Mouse (Mus musculus) activated CD4-positive, CD25-positive, alpha-beta regulatory T cell, adult 4 months (primary cell): ENCODE data around the gene Pacsin2. TPM values are rescaled to one million over a fixed set of nuclear protein-coding genes. Genes with fewer than 3 reads are reported as not detected.

Experiments
- ATAC-seq: one replicate; pipeline ENCODE4 v1.8.0; 2017
- polyA plus RNA-seq, 2 experiments: library from polyadenylated mRNA; unstranded; fragments of 100-300 nt; shearing (Covaris generic); gene quantifications; one replicate each; pipeline ENCODE4 v1.2.1; 2017

Pacsin2 gene
- polyA plus RNA-seq, 2 experiments from 2014 or later = 21.2 to 24.9 TPM

DNA sequence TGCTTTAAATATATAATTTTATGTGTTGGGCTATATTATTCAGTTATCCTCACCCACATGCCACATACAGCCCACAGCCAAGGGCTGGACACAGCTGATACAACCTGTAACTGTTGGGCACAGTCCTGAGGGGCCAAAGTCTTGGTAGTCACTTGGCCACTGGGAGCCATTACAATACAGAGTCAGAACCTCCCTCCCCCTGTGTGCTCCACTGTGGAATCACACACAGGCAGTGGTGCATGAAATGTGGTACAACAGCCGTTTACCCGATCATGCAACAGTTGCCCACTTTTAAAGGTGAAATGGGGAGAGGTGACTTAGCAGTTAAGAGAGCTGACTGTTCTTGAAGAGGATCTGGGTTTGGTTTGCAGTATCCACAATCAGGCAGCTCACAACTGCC, 14.4 kb downstream of the Pacsin2 start:
- ATAC-seq = no peak

DNA sequence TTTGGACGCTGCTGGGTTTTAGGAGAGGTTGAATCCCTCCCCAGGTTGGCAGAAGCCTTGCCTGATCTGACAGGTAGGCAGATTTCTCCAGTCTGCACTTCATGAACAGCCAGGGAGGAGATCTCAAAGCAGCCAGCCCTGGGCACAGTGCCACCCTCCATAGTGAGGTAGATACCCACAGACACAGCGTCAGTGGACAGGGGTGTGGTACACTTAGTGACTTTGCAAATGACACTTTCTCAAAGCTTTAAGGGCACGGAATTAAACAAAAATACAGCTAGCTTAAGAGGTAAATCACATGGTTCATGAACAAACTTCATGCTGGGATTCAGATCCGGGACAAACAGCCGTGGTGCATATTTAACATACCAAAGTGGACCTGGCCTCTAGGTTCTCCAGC, 15.8 kb downstream of the Pacsin2 start:
- no peak for ATAC-seq

GRCm38 (mm10) chr15:83447791-83448544, 16.4 kb downstream of the Pacsin2 start:
- ATAC-seq = no peak

- no peak for ATAC-seq
Observed at GRCm38 (mm10) chr15:83445908-83446307, 18.5 kb downstream of the Pacsin2 start.

- ATAC-seq = no peak
Observed at GRCm38 (mm10) chr15:83445383-83445782, 19.0 kb downstream of the Pacsin2 start.

GRCm38 (mm10) chr15:83444425-83444824, 20.0 kb downstream of the Pacsin2 start:
- no peak for ATAC-seq

DNA sequence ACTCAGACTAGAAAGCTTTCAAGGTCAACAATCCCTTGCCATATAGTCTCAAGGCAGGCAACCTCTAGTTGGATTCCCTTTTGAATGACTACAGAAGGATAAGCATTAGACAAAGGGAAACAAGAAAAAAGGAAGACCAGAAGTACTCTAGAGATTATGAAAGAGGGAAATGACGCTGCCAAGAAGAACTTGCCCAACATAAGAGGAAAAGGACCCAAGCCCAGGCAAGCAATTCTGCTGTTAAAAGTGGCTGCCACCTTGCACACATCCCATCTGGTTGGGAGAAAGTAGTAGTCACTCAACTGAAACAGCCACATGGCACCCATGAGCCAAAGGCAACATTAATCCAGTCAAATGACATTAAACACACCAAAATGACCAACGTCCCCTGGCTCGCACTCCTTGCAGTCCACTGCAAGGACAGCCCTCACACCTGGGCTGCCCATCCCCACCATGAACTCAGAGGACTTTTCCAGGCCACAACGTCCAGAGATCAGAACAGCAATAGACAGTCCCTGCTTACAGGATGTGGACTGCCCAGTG, 21.8 kb downstream of the Pacsin2 start:
- ATAC-seq = no peak

- ATAC-seq = no peak
Observed at GRCm38 (mm10) chr15:83440726-83441125, 23.7 kb downstream of the Pacsin2 start.

- ATAC-seq = no peak
Observed at GRCm38 (mm10) chr15:83436541-83436940, 27.9 kb downstream of the Pacsin2 start.

DNA sequence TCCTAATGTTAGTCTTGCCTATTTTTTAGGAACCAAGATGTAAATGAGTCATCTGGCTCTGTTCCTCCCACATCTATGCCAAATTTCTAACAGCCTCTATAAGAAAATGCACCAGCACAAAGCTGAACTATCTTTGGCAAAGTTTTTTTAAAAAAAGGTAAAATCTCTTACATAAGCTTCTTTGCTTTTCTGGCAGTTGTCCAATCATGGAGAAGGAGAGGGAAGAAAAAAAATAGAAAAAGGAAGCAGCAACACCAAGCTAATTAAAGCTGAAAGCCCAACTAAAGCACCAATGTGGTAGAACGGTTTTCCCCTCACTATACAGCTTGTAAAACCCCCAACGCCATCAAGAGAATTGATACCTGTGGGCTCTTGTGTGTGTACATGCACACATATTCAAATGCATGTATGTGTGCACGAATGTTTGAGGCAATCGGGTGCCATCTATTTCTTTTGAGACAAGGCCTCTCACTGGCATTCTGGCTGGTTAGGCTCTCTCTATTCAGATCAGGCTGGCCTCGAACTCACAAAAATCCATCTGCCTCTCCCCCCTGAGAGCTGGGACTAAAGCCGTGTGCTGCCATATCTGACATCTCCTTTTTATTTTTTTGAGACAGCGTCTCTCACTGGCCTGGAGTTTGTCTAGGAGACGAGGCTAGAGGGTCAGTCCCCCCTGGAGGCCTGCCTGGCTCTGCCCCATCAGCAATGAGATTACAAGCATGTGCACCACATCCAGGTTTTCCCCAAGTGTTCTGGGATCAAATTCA, 28.9 kb downstream of the Pacsin2 start:
- no peak for ATAC-seq

DNA sequence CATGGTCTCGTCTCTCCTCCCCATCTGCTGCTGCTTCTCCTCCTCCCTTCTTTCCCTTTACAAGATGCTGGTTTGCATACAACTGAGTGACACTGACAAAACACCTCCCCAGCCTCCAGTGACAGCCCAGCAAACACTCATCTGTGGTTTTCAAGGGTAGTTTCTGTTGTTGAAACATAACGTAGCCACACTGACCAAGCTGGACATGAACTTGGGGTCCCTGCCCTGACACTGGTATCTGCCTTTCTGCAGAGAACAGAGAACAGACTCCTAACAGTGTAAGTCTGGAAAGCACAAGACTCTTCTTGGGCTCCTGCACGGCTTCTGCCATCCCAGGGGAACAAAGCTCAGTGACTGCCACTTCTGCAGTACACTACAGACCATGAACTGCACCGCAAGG, 29.7 kb downstream of the Pacsin2 start:
- ATAC-seq = no peak

DNA sequence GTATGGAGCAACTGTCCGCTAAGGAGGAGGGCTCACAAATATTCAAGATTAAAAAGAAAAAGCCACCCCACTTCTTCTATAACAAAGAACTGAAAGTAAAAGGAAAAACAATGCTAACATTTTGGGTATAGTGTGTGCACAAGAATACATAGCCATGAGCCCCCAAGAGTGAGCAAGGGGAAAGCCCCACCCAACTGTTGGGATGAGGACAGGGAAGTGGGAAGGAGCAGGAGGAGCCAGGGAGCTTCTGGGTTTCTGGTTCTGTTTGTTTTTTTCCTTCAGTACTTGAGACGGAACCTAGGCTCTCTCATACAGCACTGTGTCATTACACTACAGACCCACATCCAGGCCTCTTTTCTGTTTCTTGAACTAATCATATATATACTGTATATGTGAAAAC, 31.1 kb downstream of the Pacsin2 start:
- no peak for ATAC-seq

- no peak for ATAC-seq
Observed at GRCm38 (mm10) chr15:83432231-83433031, 32.0 kb downstream of the Pacsin2 start.

- ATAC-seq = no peak
Observed at GRCm38 (mm10) chr15:83430986-83431763, 33.2 kb downstream of the Pacsin2 start.

DNA sequence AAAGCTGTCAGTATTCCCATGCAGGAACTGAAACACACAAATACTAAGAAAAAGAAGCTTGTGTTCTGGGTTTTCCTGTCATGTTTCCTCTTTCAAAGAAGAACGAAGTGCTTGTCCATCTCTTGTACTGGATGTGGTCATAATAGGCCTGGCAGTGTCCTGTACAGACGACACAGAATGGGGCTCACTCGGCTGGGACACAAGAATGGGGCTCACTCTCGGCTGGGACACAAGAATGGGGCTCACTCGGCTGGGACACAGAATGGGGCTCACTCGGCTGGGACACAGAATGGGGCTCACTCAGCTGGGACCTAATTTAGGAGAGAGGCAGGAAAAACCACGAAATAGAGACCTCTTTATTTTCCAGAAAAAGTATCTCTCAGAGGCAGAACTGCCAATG, 34.0 kb downstream of the Pacsin2 start:
- ATAC-seq = no peak

DNA sequence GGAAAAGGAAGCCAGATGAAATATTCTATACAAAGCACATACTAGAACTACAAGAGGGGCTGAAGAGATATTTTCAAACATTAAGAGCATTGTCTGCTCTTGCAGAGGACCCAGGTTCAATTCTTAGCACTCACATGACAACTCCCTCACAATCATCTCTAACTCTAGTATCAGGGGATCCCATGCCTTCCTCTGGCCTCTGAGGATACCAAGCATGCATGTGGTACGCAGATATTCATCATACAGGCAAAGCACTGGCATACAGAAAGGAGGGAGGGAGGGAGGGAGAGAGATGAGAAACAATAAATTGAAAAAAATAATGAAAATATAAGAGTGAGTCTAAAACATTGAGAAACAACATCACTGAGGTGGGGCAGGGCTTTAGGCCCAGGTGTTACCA, 35.8 kb downstream of the Pacsin2 start:
- no peak for ATAC-seq

- no peak for ATAC-seq
Observed at GRCm38 (mm10) chr15:83427294-83428163, 36.9 kb downstream of the Pacsin2 start.

DNA sequence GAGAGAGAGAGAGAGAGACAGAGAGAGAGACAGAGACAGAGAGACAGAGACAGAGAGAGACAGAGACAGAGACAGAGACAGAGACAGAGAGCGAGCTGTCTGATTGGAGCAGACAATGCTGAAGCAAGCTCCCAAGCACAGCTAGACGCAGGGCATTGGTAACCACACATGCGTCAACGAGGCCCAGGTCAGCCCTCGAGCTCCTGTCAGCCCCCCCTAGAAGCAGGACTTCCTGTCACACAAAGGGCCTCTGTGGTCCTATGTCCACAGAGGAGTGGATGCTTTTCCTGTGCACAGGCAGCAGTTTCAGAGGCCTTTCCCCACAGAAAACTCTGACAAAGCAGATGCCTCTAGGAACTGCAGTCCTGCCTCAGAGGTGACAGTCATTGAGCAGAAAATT, 38.6 kb downstream of the Pacsin2 start:
- no peak for ATAC-seq

DNA sequence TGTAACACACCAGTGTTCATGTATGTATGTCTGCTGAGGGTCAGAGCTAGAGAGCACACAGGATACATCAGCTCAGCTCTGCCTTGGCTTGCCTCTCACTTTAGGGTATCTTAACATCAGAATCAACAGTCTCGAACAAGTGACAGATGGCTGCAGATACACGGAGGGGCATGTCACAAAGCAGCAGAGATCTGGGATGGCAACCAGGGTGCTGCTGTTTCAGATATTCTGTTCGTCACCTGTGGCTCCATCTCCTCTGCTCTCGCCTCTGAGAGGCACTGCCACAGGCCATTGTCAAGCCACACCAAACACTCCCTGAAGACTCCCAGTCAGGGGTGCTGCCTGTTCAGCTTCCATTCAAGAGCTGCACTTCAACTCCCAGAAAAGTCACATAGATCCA, 39.1 kb downstream of the Pacsin2 start:
- ATAC-seq = no peak

GRCm38 (mm10) chr15:83423589-83424384, 40.6 kb downstream of the Pacsin2 start:
- ATAC-seq = no peak
